Mouse (Mus musculus): Measurements from ENCODE around the gene Phf21a. TPM values are rescaled to one million over a fixed set of nuclear protein-coding genes. Genes with fewer than 3 reads are reported as not detected.

The Phf21a gene
- polyA plus RNA-seq, 1 experiment from 2014 or later: 43.7 TPM

DNA sequence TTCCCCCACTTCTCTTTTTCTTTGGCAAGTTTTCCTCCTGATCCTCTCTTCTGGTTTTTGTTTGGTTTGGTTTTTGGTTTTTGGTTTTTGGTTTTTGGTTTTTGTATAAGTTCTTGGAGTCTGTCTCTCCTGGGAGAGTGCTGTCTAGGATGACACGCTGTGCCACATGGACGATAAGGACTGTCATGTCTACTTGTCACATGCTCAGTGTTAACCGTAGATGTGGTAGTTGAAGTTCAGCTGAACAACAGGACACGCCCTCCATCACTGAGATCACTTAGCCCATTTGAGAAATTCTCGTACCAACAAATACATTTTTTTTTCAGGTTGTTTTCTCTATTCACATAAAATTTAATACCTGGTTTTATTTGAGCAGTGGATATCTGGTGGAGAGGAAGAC is 224.3 kb downstream of the Phf21a start:
- no peak overlapping the region for H3K4me3 ChIP-seq
- H3K36me3 ChIP-seq (ENCODE audit: poor library complexity, severe bottlenecking): peaks cover 17% of the 10 kb centered on the region
- no peak overlapping the region for H3K27ac ChIP-seq
- H3K9ac ChIP-seq: no peak overlapping the region
- H3K9me3 ChIP-seq (replicated peaks): no peaks in the 10 kb centered on the region
- 93% methylated on average over 5 of the region's 5 CpGs for WGBS
- no peak for ATAC-seq
- no peaks in the 10 kb centered on the region for H3K4me1 ChIP-seq
- no peak overlapping the region for H3K4me2 ChIP-seq
- H3K27me3 ChIP-seq: no peaks in the 10 kb centered on the region

DNA sequence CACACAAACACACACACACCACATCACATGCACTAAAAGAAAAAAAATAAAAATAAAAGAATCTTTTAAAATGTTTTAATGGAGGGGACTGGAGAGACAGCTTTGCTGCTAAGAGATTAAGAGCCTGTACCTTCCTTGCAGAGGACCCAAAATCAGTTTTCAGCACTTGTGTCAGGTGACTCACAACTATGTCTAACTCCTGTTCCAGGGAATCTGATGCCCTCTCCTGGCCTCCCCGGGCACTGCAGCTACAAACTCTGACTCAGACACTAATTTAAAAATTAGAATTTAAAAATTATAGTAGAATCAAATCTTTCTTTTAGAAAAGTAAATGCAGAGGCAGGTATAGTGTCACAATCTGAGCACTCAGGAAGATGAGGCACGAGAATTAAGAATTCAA is 229.8 kb downstream of the Phf21a start:
- no peaks in the 10 kb centered on the region for H3K27me3 ChIP-seq
- ATAC-seq: no peak
- WGBS: 84% methylated on average over 2 of the region's 2 CpGs

DNA sequence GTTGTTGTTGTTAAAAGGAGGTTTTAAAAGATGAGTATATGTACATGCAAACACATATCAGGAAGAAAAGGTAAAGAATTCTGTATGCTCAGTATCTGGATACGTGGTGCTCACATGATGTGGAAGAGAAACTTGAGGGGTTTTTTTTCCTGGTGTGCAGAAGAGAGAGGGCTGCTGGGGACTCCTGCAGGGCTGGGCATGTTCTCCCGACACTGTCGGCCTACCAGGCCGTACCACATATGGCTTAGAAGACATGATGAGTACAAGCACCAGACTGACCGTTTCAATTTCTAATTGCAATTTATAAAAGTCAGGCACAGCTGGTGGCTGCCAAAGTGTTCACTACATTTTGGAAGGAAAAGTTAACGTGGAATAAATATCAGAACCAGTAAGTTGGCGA is 232.8 kb downstream of the Phf21a start:
- peaks cover 68% of the 10 kb centered on the region for H3K36me3 ChIP-seq (ENCODE audit: poor library complexity, severe bottlenecking)
- H3K9ac ChIP-seq: no peak overlapping the region
- no peak for ATAC-seq
- H3K4me1 ChIP-seq: no peaks in the 10 kb centered on the region
- no peak overlapping the region for H3K4me3 ChIP-seq
- H3K27ac ChIP-seq: no peak overlapping the region
- no peak overlapping the region for H3K4me2 ChIP-seq
- H3K27me3 ChIP-seq: no peaks in the 10 kb centered on the region
- H3K9me3 ChIP-seq (replicated peaks): no peaks in the 10 kb centered on the region
- 91% methylated on average over 7 of the region's 7 CpGs for WGBS

More for the DNA sequence above, 229.8 kb downstream of the Phf21a start:
- Histone ChIP-seq H3K9ac (no peak overlapping the region), H3K4me3 (no peak overlapping the region), H3K4me1 (no peaks in the 10 kb centered on the region), H3K27ac (no peak overlapping the region), H3K36me3 (ENCODE audit: poor library complexity, severe bottlenecking) (peaks cover 49% of the 10 kb centered on the region), H3K9me3 (replicated peaks) (no peaks in the 10 kb centered on the region), H3K4me2 (no peak overlapping the region)

GRCm38 (mm10) chr2:92326221-92326620 is 233.3 kb downstream of the Phf21a start:
- Histone ChIP-seq H3K9ac (no peak overlapping the region), H3K27me3 (no peaks in the 10 kb centered on the region), H3K4me1 (no peaks in the 10 kb centered on the region), H3K4me3 (no peak overlapping the region), H3K27ac (no peak overlapping the region), H3K36me3 (ENCODE audit: poor library complexity, severe bottlenecking) (peaks cover 73% of the 10 kb centered on the region), H3K4me2 (no peak overlapping the region), H3K9me3 (replicated peaks) (no peaks in the 10 kb centered on the region)
- WGBS: 88% methylated on average over 1 of the region's 1 CpGs
- no peak for ATAC-seq

GRCm38 (mm10) chr2:92327601-92328000 is 234.7 kb downstream of the Phf21a start:
- Histone ChIP-seq H3K4me3 (no peak overlapping the region), H3K4me1 (no peaks in the 10 kb centered on the region), H3K9ac (no peak overlapping the region), H3K27ac (no peak overlapping the region), H3K9me3 (replicated peaks) (no peaks in the 10 kb centered on the region), H3K4me2 (no peak overlapping the region), H3K27me3 (no peaks in the 10 kb centered on the region), H3K36me3 (ENCODE audit: poor library complexity, severe bottlenecking) (peaks cover 73% of the 10 kb centered on the region)
- no peak for ATAC-seq
- WGBS: 97% methylated on average over 4 of the region's 4 CpGs

- no peak overlapping the region for H3K4me2 ChIP-seq
- no peak overlapping the region for H3K27ac ChIP-seq
- no peaks in the 10 kb centered on the region for H3K9me3 ChIP-seq (replicated peaks)
- peaks cover 72% of the 10 kb centered on the region for H3K36me3 ChIP-seq (ENCODE audit: poor library complexity, severe bottlenecking)
- H3K4me3 ChIP-seq: no peak overlapping the region
- no peak overlapping the region for H3K9ac ChIP-seq
- no peak for ATAC-seq
- 96% methylated on average over 8 of the region's 8 CpGs for WGBS
- H3K4me1 ChIP-seq: no peaks in the 10 kb centered on the region
- no peaks in the 10 kb centered on the region for H3K27me3 ChIP-seq
These were observed 235.3 kb downstream of the Phf21a start for GRCm38 (mm10) chr2:92328206-92328605.

- H3K36me3 ChIP-seq (ENCODE audit: poor library complexity, severe bottlenecking): peaks cover 83% of the 10 kb centered on the region
- no peak overlapping the region for H3K9ac ChIP-seq
- H3K9me3 ChIP-seq (replicated peaks): no peaks in the 10 kb centered on the region
- H3K4me1 ChIP-seq: no peaks in the 10 kb centered on the region
- ATAC-seq: no peak
- no peak overlapping the region for H3K4me2 ChIP-seq
- no peaks in the 10 kb centered on the region for H3K27me3 ChIP-seq
- H3K27ac ChIP-seq: peak overlapping the region; percentile 41; the same call in 1 of the 2 replicates
- WGBS: 57% methylated on average over 2 of the region's 2 CpGs
- no peak overlapping the region for H3K4me3 ChIP-seq
These were observed 237.9 kb downstream of the Phf21a start for GRCm38 (mm10) chr2:92330840-92331239.

DNA sequence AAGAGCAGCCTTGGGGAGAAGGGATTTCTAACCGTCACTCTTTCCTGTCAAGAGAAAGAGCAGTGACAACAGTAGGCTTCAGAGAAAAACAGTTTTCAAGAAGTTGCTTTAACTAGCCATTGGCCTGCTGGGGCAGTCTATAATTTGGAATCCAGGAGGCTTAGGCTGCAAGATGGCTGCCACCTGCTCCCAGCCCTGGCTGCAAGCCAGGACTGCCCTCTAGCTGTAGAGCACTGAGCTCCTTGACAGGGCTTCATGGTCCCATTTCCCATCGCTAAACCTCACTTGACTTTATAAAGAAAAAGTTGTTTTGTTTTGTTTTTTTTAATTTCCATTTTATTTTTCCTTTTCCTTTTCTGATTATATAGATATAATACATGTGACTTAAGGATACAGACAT is 238.5 kb downstream of the Phf21a start:
- Histone ChIP-seq H3K4me2 (no peak overlapping the region), H3K27me3 (no peaks in the 10 kb centered on the region), H3K9ac (no peak overlapping the region), H3K4me3 (no peak overlapping the region), H3K9me3 (replicated peaks) (no peaks in the 10 kb centered on the region), H3K36me3 (ENCODE audit: poor library complexity, severe bottlenecking) (peaks cover 85% of the 10 kb centered on the region), H3K27ac (no peak overlapping the region), H3K4me1 (no peaks in the 10 kb centered on the region)
- no peak for ATAC-seq
- WGBS: 73% methylated on average over 2 of the region's 2 CpGs

DNA sequence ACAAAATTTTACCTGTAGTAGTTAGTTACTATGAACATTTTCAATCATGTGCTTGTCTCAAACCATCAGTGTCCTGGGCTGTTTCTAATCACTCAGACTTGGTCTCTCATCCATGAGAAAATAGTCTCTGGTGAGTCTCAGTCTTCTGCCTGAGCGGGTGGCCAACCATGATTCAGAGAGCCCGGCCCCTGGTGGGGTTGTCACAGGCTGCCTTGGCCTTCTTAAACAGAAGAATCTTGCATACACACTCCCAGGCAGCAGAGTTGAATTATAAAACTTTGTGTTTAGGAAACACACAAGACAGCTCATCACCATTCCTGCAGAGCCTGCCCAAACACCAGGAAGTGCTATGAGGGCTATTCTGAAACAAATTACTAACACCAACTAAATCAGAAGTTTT is 239.0 kb downstream of the Phf21a start:
- Histone ChIP-seq H3K4me1 (no peaks in the 10 kb centered on the region), H3K4me3 (no peak overlapping the region), H3K4me2 (no peak overlapping the region), H3K27me3 (no peaks in the 10 kb centered on the region), H3K9ac (no peak overlapping the region), H3K27ac (no peak overlapping the region), H3K9me3 (replicated peaks) (no peaks in the 10 kb centered on the region), H3K36me3 (ENCODE audit: poor library complexity, severe bottlenecking) (peaks cover 82% of the 10 kb centered on the region)
- 87% methylated on average over 2 of the region's 2 CpGs for WGBS
- no peak for ATAC-seq

DNA sequence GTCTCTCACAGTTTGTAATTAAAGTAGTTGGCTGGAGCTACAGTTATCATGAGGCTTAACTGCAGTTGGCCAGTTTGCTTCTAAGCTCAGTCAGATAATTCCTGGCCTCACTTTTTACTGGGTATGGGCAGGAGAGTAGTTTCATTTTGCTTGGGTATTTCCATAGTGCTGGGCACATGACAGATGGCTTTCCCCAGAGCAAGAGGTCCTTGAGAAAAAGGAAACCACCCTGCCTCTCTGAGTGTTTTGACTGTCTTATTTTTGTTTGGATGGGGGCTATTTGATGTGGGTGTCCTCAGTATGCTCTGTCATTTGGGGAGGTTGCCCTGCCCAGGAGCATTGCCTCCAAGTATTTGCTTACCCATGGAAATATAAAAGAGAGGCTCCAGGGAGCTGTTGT is 249.5 kb downstream of the Phf21a start:
- Histone ChIP-seq H3K9ac (no peak overlapping the region), H3K4me2 (no peak overlapping the region), H3K27me3 (no peaks in the 10 kb centered on the region), H3K36me3 (ENCODE audit: poor library complexity, severe bottlenecking) (peaks cover 50% of the 10 kb centered on the region), H3K4me3 (no peak overlapping the region), H3K9me3 (replicated peaks) (no peaks in the 10 kb centered on the region), H3K27ac (no peak overlapping the region), H3K4me1 (no peaks in the 10 kb centered on the region)
- ATAC-seq: no peak

GRCm38 (mm10) chr2:92347191-92347590 is 254.3 kb downstream of the Phf21a start:
- Histone ChIP-seq H3K4me2 (no peak overlapping the region), H3K4me3 (no peak overlapping the region), H3K4me1 (no peaks in the 10 kb centered on the region), H3K27me3 (no peaks in the 10 kb centered on the region), H3K9me3 (replicated peaks) (no peaks in the 10 kb centered on the region), H3K36me3 (ENCODE audit: poor library complexity, severe bottlenecking) (peaks cover 73% of the 10 kb centered on the region), H3K9ac (no peak overlapping the region), H3K27ac (no peak overlapping the region)
- ATAC-seq: no peak
- WGBS: 93% methylated on average over 2 of the region's 2 CpGs

DNA sequence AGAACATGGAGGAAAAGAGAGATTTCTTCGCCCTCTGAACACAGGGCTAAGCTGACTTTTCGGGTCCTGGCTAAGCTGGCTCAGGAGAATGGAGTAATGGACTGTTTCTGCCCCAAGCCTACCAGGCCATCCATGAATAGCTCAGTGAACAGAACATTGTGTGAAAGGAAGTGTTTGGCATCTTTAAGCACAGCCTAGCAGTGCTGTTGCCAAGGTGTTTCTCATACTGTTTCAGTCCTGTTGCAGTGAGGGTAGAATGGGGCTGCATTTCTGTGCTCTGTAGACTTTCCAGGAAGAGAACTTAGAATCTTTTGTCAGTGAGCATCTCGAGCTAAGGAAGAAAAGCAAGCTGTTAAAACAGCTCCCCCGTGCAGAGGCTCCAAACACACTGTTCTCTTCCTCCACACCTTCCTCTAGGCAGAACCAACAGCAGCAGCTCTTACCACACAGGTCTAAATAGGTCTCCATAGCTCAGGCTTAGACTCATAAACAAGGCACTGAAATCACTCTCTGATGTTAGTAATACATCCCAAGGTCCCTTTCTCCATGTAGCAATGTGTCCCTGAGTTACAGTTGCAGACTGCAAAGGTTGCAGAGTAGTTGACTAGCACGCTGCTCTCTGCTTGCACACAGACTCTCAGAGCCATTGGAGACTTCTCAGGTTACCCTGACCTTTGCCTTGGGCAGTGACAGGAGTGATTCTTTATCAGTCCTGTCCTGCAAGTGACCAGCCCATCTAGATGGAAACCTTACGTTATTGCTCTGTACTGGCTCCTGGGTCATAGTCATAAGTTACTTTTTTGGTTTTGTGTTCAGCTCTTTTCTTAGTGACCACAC is 256.9 kb downstream of the Phf21a start:
- no peak for ATAC-seq
- Histone ChIP-seq H3K27me3 (no peaks in the 10 kb centered on the region), H3K9ac (no peak overlapping the region), H3K9me3 (replicated peaks) (no peaks in the 10 kb centered on the region), H3K4me1 (peaks cover 3% of the 10 kb centered on the region; the same call in 1 of the 2 replicates), H3K27ac (no peak overlapping the region), H3K36me3 (ENCODE audit: poor library complexity, severe bottlenecking) (peaks cover 83% of the 10 kb centered on the region), H3K4me3 (no peak overlapping the region), H3K4me2 (no peak overlapping the region)
- 72% methylated on average over 6 of the region's 6 CpGs for WGBS

- no peaks in the 10 kb centered on the region for H3K9me3 ChIP-seq (replicated peaks)
- H3K27ac ChIP-seq: no peak overlapping the region
- H3K27me3 ChIP-seq: no peaks in the 10 kb centered on the region
- WGBS: 84% methylated on average over 5 of the region's 5 CpGs
- ATAC-seq: no peak
- no peak overlapping the region for H3K4me3 ChIP-seq
- peaks cover 3% of the 10 kb centered on the region; the same call in 1 of the 2 replicates for H3K4me1 ChIP-seq
- H3K4me2 ChIP-seq: no peak overlapping the region
- H3K36me3 ChIP-seq (ENCODE audit: poor library complexity, severe bottlenecking): peaks cover 82% of the 10 kb centered on the region
- H3K9ac ChIP-seq: no peak overlapping the region
These were observed 257.8 kb downstream of the Phf21a start for GRCm38 (mm10) chr2:92350686-92351085.
